Mouse (Mus musculus): Measurements from ENCODE around the gene Gabrr2. TPM values are rescaled to one million over a fixed set of nuclear protein-coding genes. Genes with fewer than 3 reads are reported as not detected.

Gene Gabrr2
- total RNA-seq, 2 experiments from 2014 or later = 0.40 to 0.53 TPM

Other genes with a start within 250 kb of the Gabrr2 start
- 10 to 100 TPM; 55.8 to 59.2 TPM for gene Ankrd6, start 112.2 kb upstream of the Gabrr2 start, total RNA-seq (2021)
- 10 to 100 TPM; 94.8 to 95.0 TPM for gene Rragd, start 80.0 kb upstream of the Gabrr2 start, total RNA-seq (2021)
- gene Ube2j1, start 31.6 kb upstream of the Gabrr2 start, total RNA-seq (2021) = 100 to 1,000 TPM; 110 to 117 TPM
- gene Gabrr1, start 69.5 kb downstream of the Gabrr2 start, total RNA-seq (2021) = under 1 TPM in 1 of 2 experiments, not detected in 1; 0.14 TPM
- gene Pm20d2, start 126.7 kb downstream of the Gabrr2 start, total RNA-seq (2021) = 1 to 10 TPM; 5.5 to 6.0 TPM
- 10 to 100 TPM; 22.8 to 24.9 TPM for gene Srsf12, start 146.0 kb downstream of the Gabrr2 start, total RNA-seq (2021)
- 100 to 1,000 TPM; 144 to 173 TPM for gene Pnrc1, start 227.2 kb downstream of the Gabrr2 start, total RNA-seq (2021)
- 10 to 100 TPM; 23.2 to 26.2 TPM for gene Rngtt, start 247.3 kb downstream of the Gabrr2 start, total RNA-seq (2021)

Data from left cerebral cortex, adult 18-20 months (tissue).